Mouse (Mus musculus) granulocyte monocyte progenitor cell, adult 5-6 weeks (primary cell): Measurements from ENCODE around the gene Kcp. TPM values are rescaled to one million over a fixed set of nuclear protein-coding genes. Genes with fewer than 3 reads are reported as not detected.

Experiments
- ATAC-seq: replicated peaks from 2 replicates; pipeline ENCODE4 v1.8.0; 2016; ENCODE audit warnings: mild to moderate bottlenecking, moderate TSS enrichment, inconsistent platforms; ENCODE audit not compliant: poor library complexity, severe bottlenecking
- total RNA-seq, 2 experiments: library from RNA; stranded (forward) in 1 of 2; stranded (reverse) in 1 of 2; fragments of 200-712, 200-1000 nt in 1 of 2; fragments of >200 nt in 1 of 2; fragmentation: Nextera tagmentation in 1 of 2; gene quantifications; 2 replicates each; pipeline ENCODE4 v1.2.3; 2014 to 2017

Kcp gene
- total RNA-seq, 2 experiments from 2014 or later, result 0.15 TPM; not detected in 1

GRCm38 (mm10) chr6:29524034-29524489 lies 16.3 kb upstream of the Kcp start:
- ATAC-seq, result peak; percentile 75

GRCm38 (mm10) chr6:29523301-29524033 lies 15.7 kb upstream of the Kcp start:
- ATAC-seq, result 0 out of 2 replicates have a peak, but pooled peaks have one; percentile 2

- no peak for ATAC-seq
Observed at GRCm38 (mm10) chr6:29522626-29523300, 15.0 kb upstream of the Kcp start.

GRCm38 (mm10) chr6:29517139-29517538 lies 9.4 kb upstream of the Kcp start:
- peak; percentile 94 for ATAC-seq

- peak; percentile 69 for ATAC-seq
Observed at GRCm38 (mm10) chr6:29513284-29513683, 5.5 kb upstream of the Kcp start.

- no peak for ATAC-seq
Observed at GRCm38 (mm10) chr6:29509086-29509485, 1.3 kb upstream of the Kcp start.

- no peak for ATAC-seq
Observed at GRCm38 (mm10) chr6:29506834-29507233, 918 bp downstream of the Kcp start.

GRCm38 (mm10) chr6:29505493-29505892 lies 2.3 kb downstream of the Kcp start:
- ATAC-seq, result no peak

- no peak for ATAC-seq
Observed at GRCm38 (mm10) chr6:29501599-29501998, 6.2 kb downstream of the Kcp start.

- ATAC-seq, result no peak
Observed at GRCm38 (mm10) chr6:29500810-29501209, 6.9 kb downstream of the Kcp start.

- no peak for ATAC-seq
Observed at GRCm38 (mm10) chr6:29500177-29500576, 7.6 kb downstream of the Kcp start.

- ATAC-seq, result 0 out of 2 replicates have a peak, but pooled peaks have one; percentile 27
Observed at GRCm38 (mm10) chr6:29497791-29498190, 10.0 kb downstream of the Kcp start.

GRCm38 (mm10) chr6:29496270-29496669 lies 11.5 kb downstream of the Kcp start:
- no peak for ATAC-seq

GRCm38 (mm10) chr6:29494101-29494500 lies 13.7 kb downstream of the Kcp start:
- no peak for ATAC-seq

- ATAC-seq, result no peak
Observed at GRCm38 (mm10) chr6:29485951-29486350, 21.8 kb downstream of the Kcp start.

GRCm38 (mm10) chr6:29484716-29485559 lies 22.8 kb downstream of the Kcp start:
- ATAC-seq, result peak; percentile 86

GRCm38 (mm10) chr6:29482691-29483090 lies 25.1 kb downstream of the Kcp start:
- no peak for ATAC-seq

GRCm38 (mm10) chr6:29474736-29475135 lies 33.0 kb downstream of the Kcp start:
- no peak for ATAC-seq

- peak; percentile 98 for ATAC-seq
Observed at GRCm38 (mm10) chr6:29473941-29474691, 33.6 kb downstream of the Kcp start.

- ATAC-seq, result no peak
Observed at GRCm38 (mm10) chr6:29471137-29471536, 36.6 kb downstream of the Kcp start, which contains the start of gene Atp6v1fnb. TSS of gene Atp6v1fnb (plus strand) at chr6:29471437.
